Mouse (Mus musculus): ENCODE results near the gene Arhgap45.
"Not testable (repeated sequence)": the region's sequence is repeated elsewhere in the genome, so short reads cannot be mapped to it uniquely, and the experiment has no call there.

GRCm38 (mm10) chr10:80045364-80045763 lies 28.9 kb downstream of the Arhgap45 start:
- not testable (repeated sequence) for TF ChIP-seq CTCF (IDR thresholded peaks at IDR 0.05; ENCODE audit: low read depth, low read length); POLR2A (IDR thresholded peaks at IDR 0.05; ENCODE audit: borderline replicate concordance, low read depth, low read length)

Measured in bone marrow macrophage, adult 2 months (primary cell).